Mouse (Mus musculus) heart, adult 2 months (tissue): ENCODE measurements at regions not wholly inside any gene's neighbourhood (a gene's known extent, or its start where the extent isn't known, plus 50 kb on each side); places are given as distances from the start of the nearest gene placed in this dataset.

Experiments used
- CTCF ChIP-seq: fragments of 200-600 bp; IDR thresholded peaks from 2 replicates; pipeline ENCODE4 v1.8.1; 2022; ENCODE audit warnings: antibody characterized with exemption, mild to moderate bottlenecking, moderate library complexity
- POLR2A ChIP-seq: fragments of 200-500 bp; IDR thresholded peaks from 2 replicates; pipeline ENCODE4 v1.6.1; 2011; ENCODE audit warnings: mild to moderate bottlenecking, low read depth, low read length, control low read depth; ENCODE audit not compliant: insufficient read depth

GRCm38 (mm10) chr1:186454393-186455085 lies 251.2 kb downstream of the Tgfb2 start:
- TF ChIP-seq POLR2A (no peak), CTCF (no peak)
